Mouse (Mus musculus) intestine, postnatal 0 days (tissue): Measurements from ENCODE around the gene Lin28b. TPM values are rescaled to one million over a fixed set of nuclear protein-coding genes. Genes with fewer than 3 reads are reported as not detected.

Source experiments
- ATAC-seq: fragments of 200-750 bp; cut with Nextera tagmentation; 2 replicates; pipeline ENCODE4 v1.8.0; 2017; ENCODE audit warnings: mild to moderate bottlenecking, moderate TSS enrichment, moderate library complexity
- H3K27ac ChIP-seq: fragments of 300-500 bp; sonication (generic); 2 replicates; pipeline ENCODE4 v1.5.1; 2014; ENCODE audit warnings: mild to moderate bottlenecking, low read depth, low read length, moderate library complexity
- H3K27me3 ChIP-seq: fragments of 300-500 bp; sonication (generic); replicated peaks from 2 replicates; pipeline ENCODE4 v1.6.1; 2014; ENCODE audit warnings: low read length, mixed read lengths; ENCODE audit not compliant: control insufficient read depth, insufficient read depth
- H3K36me3 ChIP-seq: fragments of 300-500 bp; sonication (generic); 2 replicates; pipeline ENCODE4 v1.6.1; 2014; ENCODE audit warnings: mild to moderate bottlenecking, moderate library complexity; ENCODE audit not compliant: control insufficient read depth, insufficient read depth
- H3K4me1 ChIP-seq: fragments of 300-500 bp; sonication (generic); replicated peaks from 2 replicates; pipeline ENCODE4 v1.6.1; 2014; ENCODE audit warnings: antibody characterized with exemption, low read length, mixed read lengths; ENCODE audit not compliant: control insufficient read depth, insufficient read depth
- H3K4me2 ChIP-seq: fragments of 300-500 bp; sonication (generic); replicated peaks from 2 replicates; pipeline ENCODE4 v1.6.1; 2014; ENCODE audit warnings: low read depth, mild to moderate bottlenecking, moderate library complexity
- H3K4me3 ChIP-seq: fragments of 300-500 bp; sonication (generic); 2 replicates; pipeline ENCODE4 v1.5.1; 2014; ENCODE audit warnings: low read depth, low read length
- H3K9ac ChIP-seq: fragments of 300-500 bp; sonication (generic); 2 replicates; pipeline ENCODE4 v1.6.1; 2014; ENCODE audit warnings: mild to moderate bottlenecking, low read depth, low read length
- H3K9me3 ChIP-seq: fragments of 300-500 bp; sonication (generic); 2 replicates; pipeline ENCODE4 v1.6.1; 2016; ENCODE audit warnings: mixed run types; ENCODE audit not compliant: control insufficient read depth
- CTCF ChIP-seq: sonication (generic); IDR thresholded peaks from 2 replicates; pipeline ENCODE4 v1.5.1; 2016; ENCODE audit warnings: low read depth, mild to moderate bottlenecking, control low read depth, antibody characterized with exemption, moderate library complexity
- WGBS: fragments of 180-500 bp; shearing (Covaris S2); extraction: QIAGEN DNeasy Blood & Tissue Kit; methylation state at CpG from one replicate; pipeline ENCODE4 v1.1.7; 2014; 5-methylcytosine and 5-hydroxymethylcytosine counted together
- polyA plus RNA-seq: library from polyadenylated mRNA; unstranded; fragments of >200 nt; fragmentation: Nextera tagmentation; extraction: Ambion mirVana; gene quantifications from 2 replicates; pipeline ENCODE4 v1.2.1, GENCODE M21; 2015

Gene Lin28b
- polyA plus RNA-seq, result 0.12 and 0.25 TPM in 2 replicates

GRCm38 (mm10) chr10:45485761-45486602 lies at the start of gene Lin28b:
TSS of gene Lin28b (minus strand) at chr10:45486395.
- no peak for TF ChIP-seq CTCF
- Histone ChIP-seq H3K9me3 (no peaks in the 10 kb centered on the region), H3K27ac (no peak within 1 kb of the TSS), H3K27me3 (peaks cover 41% of the 10 kb centered on the region), H3K36me3 (no peaks in the 10 kb centered on the region), H3K4me3 (peak within 1 kb of the TSS; percentile 66), H3K4me1 (no peaks in the 10 kb centered on the region; the same call in 1 of the 2 replicates), H3K4me2 (peak within 1 kb of the TSS; percentile 98), H3K9ac (no peak within 1 kb of the TSS)
- ATAC-seq, result peak; percentile 69
- under 1% methylated on average over 97 of the region's 139 CpGs for WGBS

GRCm38 (mm10) chr10:45511764-45512163 lies 25.6 kb upstream of the Lin28b start:
- Histone ChIP-seq H3K27ac (no peak overlapping the region), H3K36me3 (no peaks in the 10 kb centered on the region), H3K4me2 (no peak overlapping the region), H3K4me3 (no peak overlapping the region), H3K9ac (no peak overlapping the region), H3K4me1 (no peaks in the 10 kb centered on the region), H3K9me3 (no peaks in the 10 kb centered on the region), H3K27me3 (no peaks in the 10 kb centered on the region)
- no peak for ATAC-seq
- 53% methylated on average over 2 of the region's 2 CpGs for WGBS
- peak; percentile 19; the same call in 1 of the 2 replicates for TF ChIP-seq CTCF

GRCm38 (mm10) chr10:45510662-45511061 lies 24.5 kb upstream of the Lin28b start:
- H3K4me3 ChIP-seq, result no peak overlapping the region
- H3K4me2 ChIP-seq, result no peak overlapping the region
- no peak overlapping the region for H3K9ac ChIP-seq
- H3K27ac ChIP-seq, result no peak overlapping the region
- no peaks in the 10 kb centered on the region for H3K27me3 ChIP-seq
- no peaks in the 10 kb centered on the region for H3K4me1 ChIP-seq
- 82% methylated on average over 3 of the region's 3 CpGs for WGBS
- TF ChIP-seq CTCF, result no peak
- ATAC-seq, result no peak
- no peaks in the 10 kb centered on the region for H3K9me3 ChIP-seq
- no peaks in the 10 kb centered on the region for H3K36me3 ChIP-seq

- Histone ChIP-seq H3K4me2 (no peak overlapping the region), H3K9me3 (no peaks in the 10 kb centered on the region), H3K4me3 (no peak overlapping the region), H3K27ac (no peak overlapping the region), H3K27me3 (no peaks in the 10 kb centered on the region), H3K9ac (no peak overlapping the region), H3K36me3 (no peaks in the 10 kb centered on the region), H3K4me1 (no peaks in the 10 kb centered on the region)
- no peak for TF ChIP-seq CTCF
- no peak for ATAC-seq
- WGBS, result 85% methylated on average over 1 of the region's 1 CpGs
These were observed 14.1 kb upstream of the Lin28b start for GRCm38 (mm10) chr10:45500259-45500658.

GRCm38 (mm10) chr10:45486603-45486946 lies 380 bp upstream of the Lin28b start:
- no peak for TF ChIP-seq CTCF
- Histone ChIP-seq H3K4me3 (peak overlapping the region; percentile 66), H3K36me3 (no peaks in the 10 kb centered on the region), H3K9ac (no peak overlapping the region), H3K27ac (no peak overlapping the region), H3K4me2 (peak overlapping the region; percentile 98), H3K9me3 (no peaks in the 10 kb centered on the region), H3K27me3 (peaks cover 41% of the 10 kb centered on the region), H3K4me1 (no peaks in the 10 kb centered on the region; the same call in 1 of the 2 replicates)
- no peak for ATAC-seq
- WGBS, result under 1% methylated on average over 40 of the region's 40 CpGs

GRCm38 (mm10) chr10:45485226-45485760 lies 902 bp downstream of the Lin28b start:
- H3K9ac ChIP-seq, result no peak overlapping the region
- no peak overlapping the region for H3K27ac ChIP-seq
- no peaks in the 10 kb centered on the region for H3K9me3 ChIP-seq
- WGBS, result 2% methylated on average over 31 of the region's 32 CpGs
- peak; percentile 37; the same call in 1 of the 2 replicates for TF ChIP-seq CTCF
- H3K27me3 ChIP-seq, result peaks cover 41% of the 10 kb centered on the region
- H3K4me1 ChIP-seq, result no peaks in the 10 kb centered on the region; the same call in 1 of the 2 replicates
- no peaks in the 10 kb centered on the region for H3K36me3 ChIP-seq
- peak overlapping the region; percentile 98 for H3K4me2 ChIP-seq
- peak overlapping the region; percentile 66 for H3K4me3 ChIP-seq
- ATAC-seq, result no peak
